In genomic region chr5:112004041-112004440, GRCm38 (mm10) we compare ENCODE assay signal across 19 mouse cellular contexts.
DNase-seq lines count a peak whose midpoint lies in the region; ATAC-seq lines count a peak whose summit lies in the region.
"Had no signal": no experiment of that assay in that cellular context is flagged by ENCODE, and none has a peak within 500 bp of the region (broad histone marks: within the 10 kb centered on the region; RNA-seq: fewer than 3 reads in every experiment).

No protein-coding gene starts in this region.

- H3K4me3 ChIP-seq in midbrain, embryonic 11.5 days (ENCODE audit: low read depth, low read length): no peak overlapping the region
- H3K4me3 ChIP-seq in midbrain, embryonic 13.5 days (replicated peaks): no peak overlapping the region

- peaks cover 4% of the 10 kb centered on the region; the same call in 1 of the 2 replicates for H3K9me3 ChIP-seq in midbrain, embryonic 11.5 days (ENCODE audit: control insufficient read depth, low read length)
- no peaks in the 10 kb centered on the region; the same call in 1 of the 2 replicates for H3K9me3 ChIP-seq in midbrain, embryonic 13.5 days

- H3K27ac ChIP-seq in midbrain, embryonic 11.5 days (ENCODE audit: low read depth, low read length): no peak overlapping the region
- no peak overlapping the region for H3K27ac ChIP-seq in midbrain, embryonic 13.5 days

- ATAC-seq in midbrain, embryonic 11.5 days (ENCODE audit: low FRiP score): no peak
- no peak for ATAC-seq in midbrain, embryonic 13.5 days
- ATAC-seq: activated CD4-positive, CD25-positive, alpha-beta regulatory T cell, adult 4 months; CD4-positive, CD25-positive, alpha-beta regulatory T cell, adult 4 months; Patski had no signal

- DNase-seq in heart, adult 11 months: peak; percentile 61
- no peak for DNase-seq in heart, postnatal 14 days
- peak; percentile 67 for DNase-seq in midbrain, embryonic 11.5 days (ENCODE audit: low spot score, missing footprints)
- DNase-seq: adrenal gland, adult 2 months; adrenal gland, adult 8-10 months; adrenal gland, postnatal 10 days; adrenal gland, postnatal 14 days; adrenal gland, postnatal 25 days; adrenal gland, postnatal 36 days; B cell, adult 2 months; cerebellum, adult 11 months; cerebellum, adult 11-12 months; cerebellum, adult 18-20 months had no signal

- 82% methylated on average over 3 of the region's 3 CpGs for WGBS in midbrain, embryonic 11.5 days
- WGBS in midbrain, embryonic 13.5 days: 74% methylated on average over 3 of the region's 3 CpGs

- no peak overlapping the region for H3K4me2 ChIP-seq in midbrain, embryonic 11.5 days
- H3K4me2 ChIP-seq in midbrain, embryonic 13.5 days (replicated peaks): no peak overlapping the region

- no peaks in the 10 kb centered on the region for H3K36me3 ChIP-seq in midbrain, embryonic 11.5 days (ENCODE audit: control insufficient read depth, insufficient read depth, low read length)
- H3K36me3 ChIP-seq in midbrain, embryonic 13.5 days: no peaks in the 10 kb centered on the region
- H3K36me3 ChIP-seq: G1E had no signal

- peaks cover 13% of the 10 kb centered on the region; the same call in 1 of the 2 replicates for H3K4me1 ChIP-seq in midbrain, embryonic 11.5 days (ENCODE audit: control insufficient read depth, insufficient read depth, low read length)
- peaks cover 36% of the 10 kb centered on the region for H3K4me1 ChIP-seq in midbrain, embryonic 13.5 days (replicated peaks)

- intact Hi-C loops in heart, postnatal 14 days (cut with DNase I): no loop called here

- no peaks in the 10 kb centered on the region; the same call in 1 of the 2 replicates for H3K27me3 ChIP-seq in midbrain, embryonic 11.5 days (ENCODE audit: control insufficient read depth, insufficient read depth, low read length)
- H3K27me3 ChIP-seq in midbrain, embryonic 13.5 days: no peaks in the 10 kb centered on the region
- H3K27me3 ChIP-seq: CH12.LX had no signal

- no peak overlapping the region for H3K9ac ChIP-seq in midbrain, embryonic 11.5 days (ENCODE audit: low read length)
- H3K9ac ChIP-seq in midbrain, embryonic 13.5 days (replicated peaks): no peak overlapping the region

Comparison
In these comparisons a context has a peak if more than half of its experiments do, and no peak if none do; other contexts are left out.
1. DNase-seq: peak in heart, adult 11 months (single experiment) and midbrain, embryonic 11.5 days (single experiment); none in heart, postnatal 14 days (0 of 2).